Mouse (Mus musculus): ENCODE data around the gene Hadha. TPM values are rescaled to one million over a fixed set of nuclear protein-coding genes. Genes with fewer than 3 reads are reported as not detected.

The Hadha gene
- polyA plus RNA-seq, 1 experiment from 2014 or later = 123 TPM

DNA sequence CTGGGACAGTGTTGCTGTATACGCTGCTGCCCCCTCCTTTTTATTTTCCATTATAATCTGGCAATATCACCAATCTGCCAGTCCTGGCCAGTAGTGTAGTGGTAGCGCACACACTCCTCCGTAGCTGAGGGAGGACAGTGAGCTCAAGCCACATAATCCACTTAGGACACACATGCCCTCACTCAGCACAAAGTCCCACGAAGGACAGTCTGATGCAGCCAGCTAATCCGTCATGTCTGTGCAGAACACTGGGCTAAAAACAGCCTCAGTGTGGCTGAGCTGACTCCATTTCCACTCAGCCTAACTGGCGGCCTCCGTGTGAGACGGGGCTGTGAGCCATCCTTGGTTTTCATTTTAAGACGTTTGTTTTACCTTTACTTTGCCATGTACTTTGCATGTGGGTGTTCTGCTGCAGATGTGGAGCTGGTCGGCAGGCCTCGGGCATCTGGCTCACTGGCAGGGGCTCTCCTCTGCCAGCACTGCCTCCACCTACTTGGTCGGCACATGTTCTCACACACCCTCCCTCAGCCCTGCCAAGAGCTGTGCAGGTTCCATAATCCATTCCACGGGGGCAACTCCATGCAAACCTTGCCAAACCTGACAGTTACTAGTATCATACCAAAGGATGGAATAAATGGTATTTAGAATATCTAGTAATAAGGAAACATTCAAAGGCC is 26.9 kb downstream of the Hadha start:
- WGBS = 90% methylated on average over 13 of the region's 13 CpGs
- Histone ChIP-seq H3K27ac (replicated peaks) (no peak overlapping the region), H3K4me2 (replicated peaks) (no peak overlapping the region), H3K4me1 (no peaks in the 10 kb centered on the region), H3K27me3 (no peaks in the 10 kb centered on the region), H3K4me3 (replicated peaks) (no peak overlapping the region), H3K9ac (no peak overlapping the region), H3K9me3 (replicated peaks) (no peaks in the 10 kb centered on the region), H3K36me3 (peaks cover 86% of the 10 kb centered on the region)
- ATAC-seq (ENCODE audit: insufficient number of reproducible peaks, low FRiP score, low TSS enrichment, low read depth) = no peak

GRCm38 (mm10) chr5:30126756-30127155 is 28.2 kb downstream of the Hadha start:
- Histone ChIP-seq H3K4me2 (replicated peaks) (no peak overlapping the region), H3K4me3 (replicated peaks) (no peak overlapping the region), H3K9ac (no peak overlapping the region), H3K27ac (replicated peaks) (no peak overlapping the region), H3K27me3 (no peaks in the 10 kb centered on the region), H3K9me3 (replicated peaks) (no peaks in the 10 kb centered on the region), H3K36me3 (peaks cover 89% of the 10 kb centered on the region), H3K4me1 (no peaks in the 10 kb centered on the region)
- no peak for ATAC-seq (ENCODE audit: insufficient number of reproducible peaks, low FRiP score, low TSS enrichment, low read depth)
- WGBS = 85% methylated on average over 7 of the region's 7 CpGs

- Histone ChIP-seq H3K4me2 (replicated peaks) (no peak overlapping the region), H3K4me3 (replicated peaks) (no peak overlapping the region), H3K36me3 (peaks cover 94% of the 10 kb centered on the region), H3K4me1 (no peaks in the 10 kb centered on the region), H3K27ac (replicated peaks) (no peak overlapping the region), H3K9ac (no peak overlapping the region), H3K27me3 (no peaks in the 10 kb centered on the region), H3K9me3 (replicated peaks) (no peaks in the 10 kb centered on the region)
- 38% methylated on average over 5 of the region's 5 CpGs for WGBS
- no peak for ATAC-seq (ENCODE audit: insufficient number of reproducible peaks, low FRiP score, low TSS enrichment, low read depth)
Observed at GRCm38 (mm10) chr5:30125587-30125986, 29.4 kb downstream of the Hadha start.

GRCm38 (mm10) chr5:30122481-30122880 is 32.5 kb downstream of the Hadha start:
- H3K4me3 ChIP-seq (replicated peaks) = no peak overlapping the region
- H3K36me3 ChIP-seq = peaks cover 97% of the 10 kb centered on the region
- no peak overlapping the region for H3K9ac ChIP-seq
- H3K4me1 ChIP-seq = no peaks in the 10 kb centered on the region
- H3K9me3 ChIP-seq (replicated peaks) = no peaks in the 10 kb centered on the region
- H3K4me2 ChIP-seq (replicated peaks) = no peak overlapping the region
- ATAC-seq (ENCODE audit: insufficient number of reproducible peaks, low FRiP score, low TSS enrichment, low read depth) = no peak
- H3K27ac ChIP-seq (replicated peaks) = no peak overlapping the region
- 90% methylated on average over 6 of the region's 6 CpGs for WGBS
- H3K27me3 ChIP-seq = no peaks in the 10 kb centered on the region

DNA sequence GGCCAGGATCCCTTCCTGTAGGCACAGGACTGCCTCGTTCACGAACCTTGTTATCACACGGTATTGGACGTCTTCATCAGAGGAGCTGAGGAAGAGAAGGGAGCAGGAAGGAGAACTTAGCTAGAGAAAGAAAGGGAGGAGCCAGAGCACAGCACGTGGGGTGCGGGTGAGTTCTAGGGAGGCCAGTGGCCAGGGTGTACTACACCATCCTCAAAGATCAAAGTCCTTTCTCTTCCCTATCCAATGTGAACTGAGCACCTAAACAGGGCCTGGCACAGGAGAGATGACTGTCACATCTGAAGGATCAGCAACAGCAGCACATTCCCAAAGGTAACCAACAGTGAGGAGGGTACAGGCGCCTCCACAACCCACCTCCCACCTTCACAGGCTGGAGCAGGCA is 34.9 kb downstream of the Hadha start:
- Histone ChIP-seq H3K9me3 (replicated peaks) (no peaks in the 10 kb centered on the region), H3K27ac (replicated peaks) (no peak overlapping the region), H3K4me3 (replicated peaks) (no peak overlapping the region), H3K27me3 (peaks cover 12% of the 10 kb centered on the region), H3K4me1 (no peaks in the 10 kb centered on the region), H3K9ac (no peak overlapping the region), H3K36me3 (peaks cover 78% of the 10 kb centered on the region), H3K4me2 (replicated peaks) (no peak overlapping the region)
- whole genome bisulfite sequencing = 86% methylated on average over 7 of the region's 7 CpGs
- ATAC-seq (ENCODE audit: insufficient number of reproducible peaks, low FRiP score, low TSS enrichment, low read depth) = no peak

DNA sequence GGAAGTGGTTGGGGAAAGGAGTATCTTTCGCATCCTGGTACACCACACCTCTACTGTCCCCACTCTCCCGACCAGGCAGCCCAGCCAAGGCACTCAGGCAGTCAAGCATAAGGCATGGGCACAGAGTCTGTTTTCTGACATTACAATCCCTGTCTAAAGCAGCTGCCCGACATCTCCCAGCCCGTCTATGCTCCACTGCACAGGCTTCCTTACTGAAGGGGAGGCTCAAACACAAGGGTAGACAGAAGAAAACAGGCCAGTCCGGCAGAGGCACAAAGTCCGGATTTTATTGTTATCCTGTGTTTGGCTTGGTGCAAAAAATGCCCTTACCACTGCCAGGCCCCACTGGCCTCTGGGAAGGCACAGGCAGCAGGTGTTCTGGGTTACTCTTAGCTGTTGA is 35.8 kb downstream of the Hadha start:
- peaks cover 69% of the 10 kb centered on the region for H3K36me3 ChIP-seq
- H3K4me3 ChIP-seq (replicated peaks) = no peak overlapping the region
- peaks cover 9% of the 10 kb centered on the region for H3K4me1 ChIP-seq
- no peaks in the 10 kb centered on the region for H3K9me3 ChIP-seq (replicated peaks)
- H3K27me3 ChIP-seq = peaks cover 20% of the 10 kb centered on the region
- H3K27ac ChIP-seq (replicated peaks) = no peak overlapping the region
- WGBS = 88% methylated on average over 6 of the region's 6 CpGs
- no peak for ATAC-seq (ENCODE audit: insufficient number of reproducible peaks, low FRiP score, low TSS enrichment, low read depth)
- no peak overlapping the region for H3K4me2 ChIP-seq (replicated peaks)
- H3K9ac ChIP-seq = no peak overlapping the region

GRCm38 (mm10) chr5:30118018-30118417 is 36.9 kb downstream of the Hadha start:
- no peak overlapping the region for H3K27ac ChIP-seq (replicated peaks)
- no peak overlapping the region for H3K9ac ChIP-seq
- WGBS = 77% methylated on average over 1 of the region's 1 CpGs
- H3K4me3 ChIP-seq (replicated peaks) = no peak overlapping the region
- peaks cover 32% of the 10 kb centered on the region for H3K27me3 ChIP-seq
- H3K36me3 ChIP-seq = peaks cover 58% of the 10 kb centered on the region
- H3K4me2 ChIP-seq (replicated peaks) = no peak overlapping the region
- no peak for ATAC-seq (ENCODE audit: insufficient number of reproducible peaks, low FRiP score, low TSS enrichment, low read depth)
- H3K9me3 ChIP-seq (replicated peaks) = no peaks in the 10 kb centered on the region
- peaks cover 16% of the 10 kb centered on the region for H3K4me1 ChIP-seq

- Histone ChIP-seq H3K4me2 (replicated peaks) (no peak overlapping the region), H3K27ac (replicated peaks) (no peak overlapping the region), H3K36me3 (peaks cover 35% of the 10 kb centered on the region), H3K4me1 (peaks cover 26% of the 10 kb centered on the region), H3K4me3 (replicated peaks) (no peak overlapping the region), H3K9ac (no peak overlapping the region), H3K27me3 (peaks cover 54% of the 10 kb centered on the region), H3K9me3 (replicated peaks) (no peaks in the 10 kb centered on the region)
- 32% methylated on average over 10 of the region's 10 CpGs for whole genome bisulfite sequencing
- ATAC-seq (ENCODE audit: insufficient number of reproducible peaks, low FRiP score, low TSS enrichment, low read depth) = no peak
Observed at GRCm38 (mm10) chr5:30115718-30116117, 39.2 kb downstream of the Hadha start.

GRCm38 (mm10) chr5:30114761-30115140 is 40.2 kb downstream of the Hadha start:
- ATAC-seq (ENCODE audit: insufficient number of reproducible peaks, low FRiP score, low TSS enrichment, low read depth) = no peak
- H3K4me1 ChIP-seq = peaks cover 30% of the 10 kb centered on the region
- H3K36me3 ChIP-seq = peaks cover 26% of the 10 kb centered on the region
- under 1% methylated on average over 28 of the region's 28 CpGs for WGBS
- peak overlapping the region; percentile 55 for H3K4me3 ChIP-seq (replicated peaks)
- H3K27me3 ChIP-seq = peaks cover 64% of the 10 kb centered on the region
- H3K27ac ChIP-seq (replicated peaks) = no peak overlapping the region
- H3K9ac ChIP-seq = peak overlapping the region; percentile 18; the same call in 1 of the 2 replicates
- no peaks in the 10 kb centered on the region for H3K9me3 ChIP-seq (replicated peaks)
- H3K4me2 ChIP-seq (replicated peaks) = peak overlapping the region; percentile 94

GRCm38 (mm10) chr5:30113881-30114760 is 40.8 kb downstream of the Hadha start:
- Histone ChIP-seq H3K27me3 (peaks cover 68% of the 10 kb centered on the region), H3K9ac (peak overlapping the region; percentile 29), H3K4me2 (replicated peaks) (peak overlapping the region; percentile 94), H3K4me1 (peaks cover 30% of the 10 kb centered on the region), H3K4me3 (replicated peaks) (peak overlapping the region; percentile 55), H3K9me3 (replicated peaks) (no peaks in the 10 kb centered on the region), H3K36me3 (peaks cover 19% of the 10 kb centered on the region), H3K27ac (replicated peaks) (no peak overlapping the region)
- peak; percentile 79 for ATAC-seq (ENCODE audit: insufficient number of reproducible peaks, low FRiP score, low TSS enrichment, low read depth)
- WGBS = 1% methylated on average over 103 of the region's 103 CpGs

DNA sequence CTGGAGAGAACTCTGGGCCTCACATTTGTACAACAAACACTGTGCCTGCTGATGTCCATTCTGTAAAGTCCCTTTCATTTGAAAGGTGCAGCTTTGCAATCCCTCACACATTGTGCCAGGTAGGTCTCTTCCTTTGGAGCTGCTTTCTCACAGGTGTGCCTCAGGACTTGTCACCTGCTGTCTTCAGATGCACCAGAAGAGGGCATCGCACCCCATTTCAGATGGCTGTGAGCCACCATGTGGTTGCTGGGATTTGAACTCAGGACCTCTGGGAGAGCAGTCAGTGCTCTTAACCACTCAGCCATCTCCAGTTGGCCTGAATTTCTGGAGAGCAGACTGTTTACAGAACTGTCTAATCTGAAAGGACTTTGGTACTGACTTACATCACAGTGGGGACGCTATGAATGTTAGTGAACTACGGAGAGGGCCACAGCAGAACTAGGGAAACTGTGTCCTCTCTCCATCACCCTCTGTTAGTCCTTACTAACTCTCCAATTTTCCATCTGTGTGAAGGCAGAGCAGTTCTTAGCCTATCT is 42.4 kb downstream of the Hadha start:
- peaks cover 30% of the 10 kb centered on the region for H3K4me1 ChIP-seq
- no peak overlapping the region for H3K4me3 ChIP-seq (replicated peaks)
- H3K4me2 ChIP-seq (replicated peaks) = no peak overlapping the region
- peaks cover 77% of the 10 kb centered on the region for H3K27me3 ChIP-seq
- no peak for ATAC-seq (ENCODE audit: insufficient number of reproducible peaks, low FRiP score, low TSS enrichment, low read depth)
- H3K27ac ChIP-seq (replicated peaks) = no peak overlapping the region
- H3K9me3 ChIP-seq (replicated peaks) = no peaks in the 10 kb centered on the region
- WGBS = 84% methylated on average over 3 of the region's 3 CpGs
- H3K9ac ChIP-seq = no peak overlapping the region
- H3K36me3 ChIP-seq = peaks cover 5% of the 10 kb centered on the region

Measured in embryonic facial prominence, embryonic 15.5 days (tissue).